Mouse (Mus musculus) liver, postnatal 0 days (tissue): ENCODE measurements at regions not wholly inside any gene's neighbourhood (a gene's known extent, or its start where the extent isn't known, plus 50 kb on each side); places are given as distances from the start of the nearest gene placed in this dataset.

Experiments
- CTCF ChIP-seq: sonication (generic); IDR thresholded peaks from 2 replicates; pipeline ENCODE4 v1.5.1; 2016; ENCODE audit warnings: antibody characterized with exemption, low read depth
- EP300 ChIP-seq: IDR thresholded peaks from 2 replicates; pipeline ENCODE4 v1.6.1; 2016; ENCODE audit warnings: antibody characterized with exemption, low read depth, mild to moderate bottlenecking

DNA sequence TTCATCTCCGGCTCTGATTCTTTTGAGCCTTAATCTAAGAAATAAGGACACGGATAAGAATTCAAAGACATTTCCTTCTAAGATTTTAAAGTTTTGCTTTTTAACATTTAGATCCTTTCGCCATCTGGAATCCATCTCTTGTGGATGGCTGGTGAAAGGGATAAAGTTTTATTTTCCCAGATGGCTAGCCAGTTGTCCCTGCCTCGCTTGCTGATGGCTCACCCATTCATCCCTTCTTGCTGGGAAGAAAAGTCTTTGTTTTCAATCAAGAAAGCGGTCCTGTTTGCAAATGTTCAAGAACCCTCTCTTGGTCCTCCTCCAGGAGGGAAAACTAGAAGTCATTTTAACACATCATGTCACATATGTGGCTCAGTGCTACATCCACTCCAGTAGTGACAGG is 346.8 kb downstream of the Fam19a5 start:
- TF ChIP-seq CTCF (no peak), EP300 (no peak)
